Mouse (Mus musculus) forebrain, embryonic 10.5 days (tissue): ENCODE measurements around the gene Csf2ra. TPM values are rescaled to one million over a fixed set of nuclear protein-coding genes. Genes with fewer than 3 reads are reported as not detected.
"Not testable (repeated sequence)": the region's sequence is repeated elsewhere in the genome, so short reads cannot be mapped to it uniquely, and the experiment has no call there.

Experiments used
- DNase-seq: peaks from one replicate; pipeline ENCODE4 v3.0.0-alpha.2; 2017; ENCODE audit warnings: low spot score; ENCODE audit errors: extremely low spot score
- H3K27ac ChIP-seq: fragments of 300-500 bp; sonication (generic); 2 replicates; pipeline ENCODE4 v1.5.1; 2016; ENCODE audit warnings: mild to moderate bottlenecking
- H3K27me3 ChIP-seq: fragments of 300-500 bp; sonication (generic); 2 replicates; pipeline ENCODE4 v1.6.1; 2016; ENCODE audit warnings: mild to moderate bottlenecking; ENCODE audit not compliant: poor library complexity, severe bottlenecking
- H3K36me3 ChIP-seq: fragments of 300-500 bp; sonication (generic); replicated peaks from 2 replicates; pipeline ENCODE4 v1.6.1; 2016; ENCODE audit warnings: mild to moderate bottlenecking, moderate library complexity
- H3K4me1 ChIP-seq: fragments of 300-500 bp; sonication (generic); 2 replicates; pipeline ENCODE4 v1.6.1; 2016
- H3K4me3 ChIP-seq: fragments of 300-500 bp; sonication (generic); 2 replicates; pipeline ENCODE4 v1.5.1; 2016; ENCODE audit warnings: mild to moderate bottlenecking, moderate library complexity
- H3K9me3 ChIP-seq: fragments of 300-500 bp; sonication (generic); 2 replicates; pipeline ENCODE4 v1.6.1; 2016; ENCODE audit warnings: mild to moderate bottlenecking, moderate library complexity
- WGBS: fragments of 180-500 bp; shearing (Covaris S2); methylation state at CpG from one replicate; pipeline ENCODE4 v1.1.7; 2016; 5-methylcytosine and 5-hydroxymethylcytosine counted together
- polyA plus RNA-seq: library from polyadenylated mRNA; unstranded; fragments of >200 nt; fragmentation: Nextera tagmentation; extraction: Ambion mirVana; gene quantifications from 2 replicates; pipeline ENCODE4 v1.2.1, GENCODE M21; 2016

Gene Csf2ra
- polyA plus RNA-seq: 13.0 and 15.5 TPM in 2 replicates

GRCm38 (mm10) chr19:61227941-61228701 is at the start of gene Csf2ra:
Gene Csf2ra, minus strand, starts transcription at chr19:61228429.
- peak within 1 kb of the TSS; percentile 85 for H3K27ac ChIP-seq
- H3K9me3 ChIP-seq: peaks cover 32% of the 10 kb centered on the region
- peak; percentile 16 for DNase-seq
- H3K27me3 ChIP-seq: no peaks in the 10 kb centered on the region
- H3K36me3 ChIP-seq: no peaks in the 10 kb centered on the region
- 60% methylated on average over 36 of the region's 36 CpGs for WGBS
- peaks cover 29% of the 10 kb centered on the region for H3K4me1 ChIP-seq
- H3K4me3 ChIP-seq: peak within 1 kb of the TSS; percentile 61

GRCm38 (mm10) chr19:61275446-61275845 is 47.2 kb upstream of the Csf2ra start:
- no peaks in the 10 kb centered on the region for H3K36me3 ChIP-seq
- H3K4me3 ChIP-seq: no peak overlapping the region
- H3K27me3 ChIP-seq: no peaks in the 10 kb centered on the region
- 90% methylated on average over 1 of the region's 1 CpGs for WGBS
- H3K4me1 ChIP-seq: no peaks in the 10 kb centered on the region
- no peak for DNase-seq
- H3K27ac ChIP-seq: no peak overlapping the region
- H3K9me3 ChIP-seq: no peaks in the 10 kb centered on the region

- DNase-seq, H3K9me3 ChIP-seq, H3K4me3 ChIP-seq, H3K27ac ChIP-seq, H3K4me1 ChIP-seq, H3K27me3 ChIP-seq, H3K36me3 ChIP-seq: not testable (repeated sequence)
- WGBS: 39% methylated on average over 11 of the region's 11 CpGs
Measured at GRCm38 (mm10) chr19:61269141-61269540, 40.9 kb upstream of the Csf2ra start.

GRCm38 (mm10) chr19:61267141-61267540 is 38.9 kb upstream of the Csf2ra start:
- H3K27me3 ChIP-seq: no peaks in the 10 kb centered on the region
- no peaks in the 10 kb centered on the region for H3K9me3 ChIP-seq
- H3K36me3 ChIP-seq: no peaks in the 10 kb centered on the region
- 23% methylated on average over 7 of the region's 7 CpGs for WGBS
- H3K27ac ChIP-seq: no peak overlapping the region
- no peak overlapping the region for H3K4me3 ChIP-seq
- H3K4me1 ChIP-seq: no peaks in the 10 kb centered on the region
- no peak for DNase-seq

- DNase-seq: peak; percentile 96
- 4% methylated on average over 25 of the region's 26 CpGs for WGBS
- H3K27ac ChIP-seq: no peak overlapping the region
- no peaks in the 10 kb centered on the region for H3K4me1 ChIP-seq
- H3K9me3 ChIP-seq: no peaks in the 10 kb centered on the region
- no peaks in the 10 kb centered on the region for H3K36me3 ChIP-seq
- H3K27me3 ChIP-seq: no peaks in the 10 kb centered on the region
- no peak overlapping the region for H3K4me3 ChIP-seq
Measured at GRCm38 (mm10) chr19:61266651-61267050, 38.4 kb upstream of the Csf2ra start.

- Histone ChIP-seq H3K27ac (no peak overlapping the region), H3K36me3 (no peaks in the 10 kb centered on the region)
- WGBS: 3% methylated on average over 12 of the region's 12 CpGs
Measured at GRCm38 (mm10) chr19:61266246-61266615, 38.0 kb upstream of the Csf2ra start.

GRCm38 (mm10) chr19:61265349-61266245 is 37.4 kb upstream of the Csf2ra start:
- WGBS: 27% methylated on average over 3 of the region's 3 CpGs
- no peaks in the 10 kb centered on the region for H3K36me3 ChIP-seq
- H3K4me3 ChIP-seq: no peak overlapping the region
- no peaks in the 10 kb centered on the region for H3K4me1 ChIP-seq
- H3K9me3 ChIP-seq: no peaks in the 10 kb centered on the region
- peak; percentile 65 for DNase-seq
- no peak overlapping the region for H3K27ac ChIP-seq
- H3K27me3 ChIP-seq: no peaks in the 10 kb centered on the region

More at GRCm38 (mm10) chr19:61266246-61266615, 38.0 kb upstream of the Csf2ra start:
- no peaks in the 10 kb centered on the region for H3K9me3 ChIP-seq
- no peaks in the 10 kb centered on the region for H3K4me1 ChIP-seq
- no peak overlapping the region for H3K4me3 ChIP-seq
- H3K27me3 ChIP-seq: no peaks in the 10 kb centered on the region
- peak; percentile 62 for DNase-seq

GRCm38 (mm10) chr19:61264933-61265332 is 36.7 kb upstream of the Csf2ra start:
- no peak overlapping the region for H3K27ac ChIP-seq
- no peaks in the 10 kb centered on the region for H3K9me3 ChIP-seq
- H3K27me3 ChIP-seq: no peaks in the 10 kb centered on the region
- H3K36me3 ChIP-seq: no peaks in the 10 kb centered on the region
- no peak overlapping the region for H3K4me3 ChIP-seq
- no peaks in the 10 kb centered on the region for H3K4me1 ChIP-seq
- no peak for DNase-seq

- Histone ChIP-seq H3K4me1 (no peaks in the 10 kb centered on the region), H3K9me3 (no peaks in the 10 kb centered on the region), H3K36me3 (no peaks in the 10 kb centered on the region), H3K27ac (no peak overlapping the region), H3K27me3 (no peaks in the 10 kb centered on the region), H3K4me3 (no peak overlapping the region)
- peak; percentile 40 for DNase-seq
- whole genome bisulfite sequencing: 100% methylated on average over 1 of the region's 1 CpGs
Measured at GRCm38 (mm10) chr19:61264227-61264626, 36.0 kb upstream of the Csf2ra start.

- no peak for DNase-seq
- H3K4me1 ChIP-seq: no peaks in the 10 kb centered on the region
- no peak overlapping the region for H3K4me3 ChIP-seq
- H3K9me3 ChIP-seq: no peaks in the 10 kb centered on the region
- H3K36me3 ChIP-seq: no peaks in the 10 kb centered on the region
- no peaks in the 10 kb centered on the region for H3K27me3 ChIP-seq
- WGBS: 76% methylated on average over 1 of the region's 1 CpGs
- H3K27ac ChIP-seq: no peak overlapping the region
Measured at GRCm38 (mm10) chr19:61261241-61261640, 33.0 kb upstream of the Csf2ra start.

GRCm38 (mm10) chr19:61257733-61258132 is 29.5 kb upstream of the Csf2ra start:
- Histone ChIP-seq H3K4me3 (no peak overlapping the region), H3K27me3 (no peaks in the 10 kb centered on the region), H3K4me1 (no peaks in the 10 kb centered on the region), H3K9me3 (no peaks in the 10 kb centered on the region; the same call in 1 of the 2 replicates), H3K27ac (no peak overlapping the region), H3K36me3 (no peaks in the 10 kb centered on the region)
- WGBS: 93% methylated on average over 18 of the region's 18 CpGs
- DNase-seq: no peak

- no peaks in the 10 kb centered on the region for H3K27me3 ChIP-seq
- H3K9me3 ChIP-seq: no peaks in the 10 kb centered on the region; the same call in 1 of the 2 replicates
- no peak overlapping the region for H3K27ac ChIP-seq
- no peak for DNase-seq
- WGBS: 90% methylated on average over 7 of the region's 7 CpGs
- no peak overlapping the region for H3K4me3 ChIP-seq
- no peaks in the 10 kb centered on the region for H3K4me1 ChIP-seq
- no peaks in the 10 kb centered on the region for H3K36me3 ChIP-seq
Measured at GRCm38 (mm10) chr19:61256166-61256887, 28.1 kb upstream of the Csf2ra start.
